Mouse (Mus musculus) intestine, embryonic 16.5 days (tissue): Measurements from ENCODE around the gene Sart1. TPM values are rescaled to one million over a fixed set of nuclear protein-coding genes. Genes with fewer than 3 reads are reported as not detected.

Experiments used
- ATAC-seq: fragments of 200-750 bp; cut with Nextera tagmentation; 2 replicates; pipeline ENCODE4 v1.8.0; 2017; ENCODE audit warnings: moderate TSS enrichment, moderate library complexity
- H3K27ac ChIP-seq: fragments of 300-500 bp; sonication (generic); 2 replicates; pipeline ENCODE4 v1.5.1; 2014; ENCODE audit warnings: mild to moderate bottlenecking, low read length
- H3K27me3 ChIP-seq: fragments of 300-500 bp; sonication (generic); replicated peaks from 2 replicates; pipeline ENCODE4 v1.6.1; 2014; ENCODE audit warnings: low read length, control low read depth, mixed read lengths; ENCODE audit not compliant: control insufficient read depth, insufficient read depth
- H3K36me3 ChIP-seq: fragments of 300-500 bp; sonication (generic); 2 replicates; pipeline ENCODE4 v1.6.1; 2014; ENCODE audit warnings: low read length, control low read depth; ENCODE audit not compliant: control insufficient read depth, insufficient read depth
- H3K4me1 ChIP-seq: fragments of 300-500 bp; sonication (generic); 2 replicates; pipeline ENCODE4 v1.6.1; 2014; ENCODE audit warnings: low read length, control low read depth, mixed read lengths; ENCODE audit not compliant: control insufficient read depth, insufficient read depth
- H3K4me2 ChIP-seq: fragments of 300-500 bp; sonication (generic); 2 replicates; pipeline ENCODE4 v1.6.1; 2014; ENCODE audit warnings: low read depth, low read length, control low read depth
- H3K4me3 ChIP-seq: fragments of 300-500 bp; sonication (generic); 2 replicates; pipeline ENCODE4 v1.5.1; 2014; ENCODE audit warnings: mild to moderate bottlenecking, low read length
- H3K9ac ChIP-seq: fragments of 300-500 bp; sonication (generic); 2 replicates; pipeline ENCODE4 v1.6.1; 2014; ENCODE audit warnings: low read depth, low read length
- H3K9me3 ChIP-seq: fragments of 300-500 bp; sonication (generic); 2 replicates; pipeline ENCODE4 v1.6.1; 2016; ENCODE audit warnings: low read length, control low read depth; ENCODE audit not compliant: control insufficient read depth
- WGBS: fragments of 180-500 bp; shearing (Covaris S2); extraction: QIAGEN DNeasy Blood & Tissue Kit; methylation state at CpG from one replicate; pipeline ENCODE4 v1.1.7; 2014; 5-methylcytosine and 5-hydroxymethylcytosine counted together
- polyA plus RNA-seq: library from polyadenylated mRNA; unstranded; fragments of >200 nt; fragmentation: Nextera tagmentation; extraction: Ambion mirVana; gene quantifications from 2 replicates; pipeline ENCODE4 v1.2.1, GENCODE M21; 2015

Gene Sart1
- polyA plus RNA-seq, 1 experiment from 2014 or later = 60.2 TPM

- 84% methylated on average over 18 of the region's 18 CpGs for WGBS
- Histone ChIP-seq H3K9ac (peak overlapping the region; percentile 93), H3K9me3 (no peaks in the 10 kb centered on the region), H3K4me2 (peak overlapping the region; percentile 86), H3K36me3 (peaks cover 9% of the 10 kb centered on the region; the same call in 1 of the 2 replicates), H3K4me1 (peaks cover 21% of the 10 kb centered on the region), H3K4me3 (peak overlapping the region; percentile 81), H3K27ac (peak overlapping the region; percentile 78), H3K27me3 (no peaks in the 10 kb centered on the region)
- ATAC-seq = no peak
Observed at GRCm38 (mm10) chr19:5425906-5426565, 37.5 kb upstream of the Sart1 start.

GRCm38 (mm10) chr19:5424782-5425741 is 36.6 kb upstream of the Sart1 start, which contains the start of the genes Drap1 and AI837181:
Gene Drap1, minus strand, starts transcription at chr19:5424979.
Gene AI837181, plus strand, starts transcription at chr19:5425144.
- Histone ChIP-seq H3K4me1 (peaks cover 21% of the 10 kb centered on the region), H3K27ac (peak within 1 kb of the TSS; percentile 89), H3K4me2 (peak within 1 kb of the TSS; percentile 87), H3K4me3 (peak within 1 kb of the TSS; percentile 81), H3K36me3 (peaks cover 9% of the 10 kb centered on the region; the same call in 1 of the 2 replicates), H3K27me3 (no peaks in the 10 kb centered on the region), H3K9me3 (no peaks in the 10 kb centered on the region), H3K9ac (peak within 1 kb of the TSS; percentile 93)
- WGBS = under 1% methylated on average over 78 of the region's 87 CpGs
- peak; percentile 92 for ATAC-seq

GRCm38 (mm10) chr19:5424092-5424781 is 35.7 kb upstream of the Sart1 start:
- Histone ChIP-seq H3K4me1 (peaks cover 21% of the 10 kb centered on the region), H3K9ac (peak overlapping the region; percentile 90), H3K27me3 (no peaks in the 10 kb centered on the region), H3K4me2 (peak overlapping the region; percentile 87), H3K9me3 (no peaks in the 10 kb centered on the region), H3K27ac (peak overlapping the region; percentile 89), H3K4me3 (peak overlapping the region; percentile 81), H3K36me3 (peaks cover 9% of the 10 kb centered on the region; the same call in 1 of the 2 replicates)
- 0% methylated on average over 44 of the region's 48 CpGs for WGBS
- ATAC-seq = peak; percentile 76

DNA sequence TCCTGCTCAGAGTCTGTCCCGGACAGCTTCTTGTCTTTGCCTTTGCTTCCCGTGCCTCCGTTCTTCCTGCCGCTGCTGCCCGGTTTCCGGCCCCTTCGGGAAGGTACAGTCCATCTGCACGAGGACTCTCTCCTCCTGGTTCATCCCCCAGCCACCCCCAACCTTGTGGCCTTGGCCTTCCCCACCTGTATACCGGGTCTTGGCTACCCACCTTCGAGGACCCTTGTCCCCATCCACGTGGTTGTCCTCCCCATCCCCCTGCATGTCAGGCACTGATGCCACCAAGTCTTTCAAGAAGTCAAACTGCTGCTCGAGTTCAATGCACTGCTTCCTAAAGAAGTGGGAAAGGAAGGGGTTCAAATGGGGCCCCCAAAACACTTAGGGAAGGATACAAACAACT is 35.1 kb upstream of the Sart1 start:
- H3K4me1 ChIP-seq = peaks cover 21% of the 10 kb centered on the region
- peak overlapping the region; percentile 81 for H3K4me3 ChIP-seq
- H3K4me2 ChIP-seq = peak overlapping the region; percentile 87
- peaks cover 9% of the 10 kb centered on the region; the same call in 1 of the 2 replicates for H3K36me3 ChIP-seq
- 61% methylated on average over 12 of the region's 12 CpGs for WGBS
- no peaks in the 10 kb centered on the region for H3K27me3 ChIP-seq
- ATAC-seq = no peak
- no peaks in the 10 kb centered on the region for H3K9me3 ChIP-seq
- peak overlapping the region; percentile 90 for H3K9ac ChIP-seq
- peak overlapping the region; percentile 89 for H3K27ac ChIP-seq

DNA sequence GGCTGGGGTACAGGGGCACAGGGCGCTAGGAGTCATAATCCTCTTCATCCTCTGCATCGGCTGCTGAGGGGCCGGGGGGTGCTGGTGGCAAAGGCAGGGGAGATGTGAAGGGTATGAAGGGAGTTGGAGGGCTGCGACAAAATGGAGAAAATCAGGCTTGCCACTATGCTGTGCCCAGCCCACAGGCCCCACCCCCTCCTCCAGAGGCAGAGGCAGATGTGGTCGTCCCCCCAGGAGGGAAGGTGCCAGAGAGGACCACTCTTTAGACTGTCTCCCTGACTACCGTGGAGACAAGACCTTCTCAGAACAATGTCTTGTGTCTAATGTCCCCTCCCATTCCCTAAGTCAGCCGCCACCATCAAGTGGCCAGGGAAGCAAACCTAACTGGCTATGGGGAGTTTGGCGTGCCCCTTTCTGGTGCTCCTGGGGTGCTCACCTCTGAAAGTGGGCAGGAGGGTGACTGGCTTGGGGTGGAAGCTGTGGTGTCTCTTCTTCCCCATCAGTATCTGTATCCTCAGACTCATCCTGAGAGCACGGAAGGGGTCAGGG is 34.5 kb upstream of the Sart1 start:
- no peak for ATAC-seq
- Histone ChIP-seq H3K4me2 (peak overlapping the region; percentile 87), H3K9ac (peak overlapping the region; percentile 90), H3K27ac (no peak overlapping the region), H3K27me3 (no peaks in the 10 kb centered on the region), H3K4me1 (peaks cover 21% of the 10 kb centered on the region), H3K36me3 (peaks cover 9% of the 10 kb centered on the region; the same call in 1 of the 2 replicates), H3K9me3 (no peaks in the 10 kb centered on the region), H3K4me3 (peak overlapping the region; percentile 81)
- WGBS = 83% methylated on average over 9 of the region's 9 CpGs

GRCm38 (mm10) chr19:5422267-5422666 is 33.8 kb upstream of the Sart1 start:
- H3K36me3 ChIP-seq = peaks cover 9% of the 10 kb centered on the region; the same call in 1 of the 2 replicates
- H3K4me3 ChIP-seq = no peak overlapping the region
- no peak for ATAC-seq
- H3K27ac ChIP-seq = no peak overlapping the region
- H3K9ac ChIP-seq = no peak overlapping the region
- no peaks in the 10 kb centered on the region for H3K9me3 ChIP-seq
- H3K4me1 ChIP-seq = peaks cover 21% of the 10 kb centered on the region
- no peaks in the 10 kb centered on the region for H3K27me3 ChIP-seq
- no peak overlapping the region for H3K4me2 ChIP-seq
- WGBS = 83% methylated on average over 10 of the region's 10 CpGs

DNA sequence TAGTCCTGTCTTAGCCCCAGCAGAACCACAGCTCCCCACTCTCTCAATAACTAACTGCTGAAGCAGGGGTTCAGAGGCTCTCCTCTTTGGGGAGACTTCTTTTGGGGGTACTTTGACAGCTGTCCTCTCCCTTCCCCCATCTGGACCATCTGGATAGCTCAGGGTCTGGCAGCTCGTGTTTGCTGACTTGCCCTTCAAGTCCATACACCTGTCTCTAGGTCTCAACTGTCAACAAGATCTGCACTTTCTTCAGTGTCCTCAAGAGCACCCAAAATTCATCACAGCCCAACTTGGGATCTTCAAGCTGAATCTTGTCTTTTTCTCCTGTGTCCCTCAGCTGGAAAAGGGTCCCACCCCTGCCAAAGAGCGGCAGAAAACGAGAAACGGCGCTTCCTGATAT is 33.3 kb upstream of the Sart1 start:
- no peaks in the 10 kb centered on the region for H3K27me3 ChIP-seq
- no peak overlapping the region for H3K4me2 ChIP-seq
- peaks cover 21% of the 10 kb centered on the region for H3K4me1 ChIP-seq
- no peaks in the 10 kb centered on the region for H3K9me3 ChIP-seq
- no peak overlapping the region for H3K9ac ChIP-seq
- H3K36me3 ChIP-seq = 0 out of 2 replicates have a peak, but pooled peaks cover 5% of the 10 kb centered on the region
- H3K4me3 ChIP-seq = no peak overlapping the region
- no peak overlapping the region for H3K27ac ChIP-seq
- ATAC-seq = no peak
- 83% methylated on average over 5 of the region's 5 CpGs for WGBS

GRCm38 (mm10) chr19:5420579-5420978 is 32.1 kb upstream of the Sart1 start:
- Histone ChIP-seq H3K27ac (no peak overlapping the region), H3K4me3 (no peak overlapping the region), H3K4me2 (no peak overlapping the region), H3K27me3 (no peaks in the 10 kb centered on the region), H3K36me3 (no peaks in the 10 kb centered on the region), H3K4me1 (peaks cover 12% of the 10 kb centered on the region), H3K9me3 (no peaks in the 10 kb centered on the region), H3K9ac (no peak overlapping the region)
- 91% methylated on average over 6 of the region's 6 CpGs for WGBS
- ATAC-seq = no peak
